Mouse (Mus musculus) bone marrow, adult 2 months (tissue): ENCODE measurements around the gene Tmprss5. TPM values are rescaled to one million over a fixed set of nuclear protein-coding genes. Genes with fewer than 3 reads are reported as not detected.

ENCODE experiments used
- H3K27ac ChIP-seq: fragments of 200-500 bp; 2 replicates; pipeline ENCODE4 v1.5.1; 2012; ENCODE audit warnings: low read depth, mild to moderate bottlenecking, control low read depth, inconsistent platforms, low read length; ENCODE audit not compliant: control insufficient read depth, poor library complexity, insufficient read depth
- H3K4me1 ChIP-seq: fragments of 200-500 bp; 2 replicates; pipeline ENCODE4 v1.6.1; 2011; ENCODE audit warnings: low read length; ENCODE audit not compliant: control insufficient read depth, insufficient read depth
- H3K4me3 ChIP-seq: fragments of 200-500 bp; replicated peaks from 2 replicates; pipeline ENCODE3; 2011; ENCODE audit warnings: mild to moderate bottlenecking, low read depth, low read length, control low read depth; ENCODE audit not compliant: control insufficient read depth
- CTCF ChIP-seq: fragments of 200-500 bp; IDR thresholded peaks from 2 replicates; pipeline ENCODE4 v1.5.1; 2011; ENCODE audit warnings: low read length, control low read depth; ENCODE audit not compliant: control insufficient read depth, insufficient read depth
- POLR2A ChIP-seq: fragments of 200-500 bp; IDR thresholded peaks from 2 replicates; pipeline ENCODE4 v1.6.1; 2011; ENCODE audit warnings: low read depth, mild to moderate bottlenecking, control low read depth, low read length, borderline replicate concordance; ENCODE audit not compliant: control insufficient read depth
- WGBS: fragments of 180-500 bp; shearing (Covaris S2); methylation state at CpG from one replicate; pipeline ENCODE4 v1.1.7; 2018; 5-methylcytosine and 5-hydroxymethylcytosine counted together
- polyA plus RNA-seq: library from polyadenylated mRNA; stranded (reverse); fragments of >200 nt; gene quantifications from 2 replicates; pipeline ENCODE4 v1.2.4, GENCODE M21; 2011; ENCODE audit warnings: low replicate concordance; ENCODE audit not compliant: missing spikeins, insufficient read depth, insufficient read length

Gene Tmprss5
- polyA plus RNA-seq, result not detected in 2 replicates

DNA sequence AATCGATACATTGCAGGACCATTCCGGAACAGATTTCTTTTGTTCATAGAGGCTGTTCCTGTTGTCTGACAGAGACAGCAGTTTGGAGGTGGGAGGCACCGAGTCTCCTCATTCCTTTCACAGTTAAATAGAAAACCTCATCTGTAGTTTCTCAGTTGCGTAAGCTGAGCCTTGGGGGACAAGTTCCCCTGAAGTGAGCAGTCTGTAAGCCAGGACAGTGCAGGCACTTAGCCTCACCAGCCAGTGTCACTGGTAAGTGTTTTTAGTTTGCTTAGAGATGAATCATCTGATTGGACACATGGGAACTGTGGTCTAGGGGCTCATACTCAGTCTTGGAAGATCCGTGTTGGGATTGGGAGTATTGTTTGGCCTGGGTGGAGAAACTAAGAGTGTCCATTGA, at the start of gene Tmprss5:
Tmprss5 (plus strand) TSS at position 154 of the 400 bp plus-strand sequence.
- no peak for TF ChIP-seq POLR2A
- no peak for TF ChIP-seq CTCF
- 75% methylated on average over 5 of the region's 5 CpGs for WGBS
- no peak within 1 kb of the TSS for H3K4me3 ChIP-seq
- H3K27ac ChIP-seq, result no peak within 1 kb of the TSS
- H3K4me1 ChIP-seq, result no peaks in the 10 kb centered on the region

DNA sequence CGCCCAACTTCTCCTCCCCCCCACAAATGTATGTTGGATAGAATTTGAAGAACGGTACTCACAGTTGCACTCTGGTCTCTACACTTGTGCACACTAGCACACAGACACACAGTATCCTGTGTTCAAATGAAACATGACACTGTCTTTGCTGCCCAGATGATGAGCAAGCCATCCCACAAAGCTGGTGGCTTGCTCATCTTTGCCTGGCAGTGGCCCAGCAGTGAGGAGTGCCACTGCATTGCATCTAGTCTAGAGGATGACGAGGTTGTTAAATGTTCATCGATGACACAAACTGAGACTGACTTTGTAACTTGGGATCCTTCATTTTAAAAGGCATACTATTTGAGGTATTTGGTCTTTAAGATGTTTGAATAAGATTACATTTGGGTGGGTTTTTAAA, 46.3 kb upstream of the Tmprss5 start:
- H3K4me3 ChIP-seq, result no peak overlapping the region
- no peaks in the 10 kb centered on the region for H3K4me1 ChIP-seq
- no peak for TF ChIP-seq POLR2A
- no peak for TF ChIP-seq CTCF
- WGBS, result 82% methylated on average over 4 of the region's 4 CpGs
- no peak overlapping the region for H3K27ac ChIP-seq

DNA sequence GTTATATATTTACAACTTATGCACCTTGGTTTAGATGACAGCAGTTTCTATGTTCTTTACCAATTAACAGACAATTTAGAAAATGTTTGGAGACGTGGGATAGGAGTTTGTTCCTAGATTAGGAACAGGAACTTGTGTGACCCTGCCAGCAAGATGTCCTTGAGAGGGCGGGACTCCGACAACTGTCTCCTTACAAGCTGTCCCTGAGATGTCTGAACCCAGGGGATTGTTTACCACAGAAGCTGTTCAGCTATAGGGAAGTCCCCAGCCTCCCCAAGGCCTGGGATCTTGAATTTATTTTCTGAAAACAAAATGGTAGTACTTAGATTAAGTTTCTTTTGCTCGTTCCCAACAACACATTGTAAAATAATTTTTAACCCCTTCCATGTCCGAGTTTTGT, 30.2 kb upstream of the Tmprss5 start:
- Histone ChIP-seq H3K4me1 (no peaks in the 10 kb centered on the region; the same call in 1 of the 2 replicates), H3K27ac (no peak overlapping the region), H3K4me3 (no peak overlapping the region)
- 58% methylated on average over 5 of the region's 5 CpGs for WGBS
- no peak for TF ChIP-seq POLR2A
- TF ChIP-seq CTCF, result no peak

DNA sequence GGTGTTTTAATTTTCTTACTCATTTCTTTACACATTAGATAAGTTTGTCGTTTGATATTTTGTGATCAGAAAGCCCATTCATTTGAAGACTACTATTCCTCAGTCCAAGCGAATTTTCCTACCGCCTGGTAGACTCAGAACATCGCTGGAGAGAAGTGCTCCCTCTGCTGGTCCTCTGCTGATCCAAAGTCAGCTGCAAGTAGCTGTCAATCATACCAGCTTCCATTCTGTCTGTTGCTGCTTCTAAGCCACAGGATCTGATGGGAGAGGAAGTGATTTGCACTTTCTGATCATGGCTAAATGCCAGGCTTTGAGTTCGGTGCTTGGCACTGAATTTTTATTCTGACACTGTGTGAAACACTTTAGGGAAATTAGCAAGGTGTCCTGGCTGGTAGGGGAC, 29.7 kb upstream of the Tmprss5 start:
- H3K4me3 ChIP-seq, result no peak overlapping the region
- 2% methylated on average over 5 of the region's 5 CpGs for WGBS
- no peak overlapping the region for H3K27ac ChIP-seq
- peak; percentile 83 for TF ChIP-seq CTCF
- no peak for TF ChIP-seq POLR2A
- H3K4me1 ChIP-seq, result no peaks in the 10 kb centered on the region; the same call in 1 of the 2 replicates

DNA sequence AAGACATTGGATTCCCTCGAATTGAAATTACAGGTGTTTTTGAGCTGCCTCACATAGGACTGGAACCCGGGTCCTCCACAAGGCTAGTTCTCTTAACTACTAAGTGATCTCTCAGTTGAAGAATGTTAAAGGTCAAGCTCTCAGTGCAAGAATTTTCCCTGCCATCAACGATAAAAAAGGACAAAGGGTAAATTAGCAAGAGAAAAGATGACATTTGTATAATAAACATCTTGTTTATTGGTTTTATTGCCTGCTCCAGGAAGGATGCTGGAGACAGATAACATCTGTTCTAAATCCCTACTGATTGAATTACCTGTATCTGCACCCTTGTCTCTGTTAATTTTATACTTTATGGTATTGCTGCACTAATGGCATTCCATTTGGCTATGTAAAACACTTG, 27.0 kb upstream of the Tmprss5 start:
- TF ChIP-seq POLR2A, result no peak
- TF ChIP-seq CTCF, result no peak
- H3K4me3 ChIP-seq, result no peak overlapping the region

DNA sequence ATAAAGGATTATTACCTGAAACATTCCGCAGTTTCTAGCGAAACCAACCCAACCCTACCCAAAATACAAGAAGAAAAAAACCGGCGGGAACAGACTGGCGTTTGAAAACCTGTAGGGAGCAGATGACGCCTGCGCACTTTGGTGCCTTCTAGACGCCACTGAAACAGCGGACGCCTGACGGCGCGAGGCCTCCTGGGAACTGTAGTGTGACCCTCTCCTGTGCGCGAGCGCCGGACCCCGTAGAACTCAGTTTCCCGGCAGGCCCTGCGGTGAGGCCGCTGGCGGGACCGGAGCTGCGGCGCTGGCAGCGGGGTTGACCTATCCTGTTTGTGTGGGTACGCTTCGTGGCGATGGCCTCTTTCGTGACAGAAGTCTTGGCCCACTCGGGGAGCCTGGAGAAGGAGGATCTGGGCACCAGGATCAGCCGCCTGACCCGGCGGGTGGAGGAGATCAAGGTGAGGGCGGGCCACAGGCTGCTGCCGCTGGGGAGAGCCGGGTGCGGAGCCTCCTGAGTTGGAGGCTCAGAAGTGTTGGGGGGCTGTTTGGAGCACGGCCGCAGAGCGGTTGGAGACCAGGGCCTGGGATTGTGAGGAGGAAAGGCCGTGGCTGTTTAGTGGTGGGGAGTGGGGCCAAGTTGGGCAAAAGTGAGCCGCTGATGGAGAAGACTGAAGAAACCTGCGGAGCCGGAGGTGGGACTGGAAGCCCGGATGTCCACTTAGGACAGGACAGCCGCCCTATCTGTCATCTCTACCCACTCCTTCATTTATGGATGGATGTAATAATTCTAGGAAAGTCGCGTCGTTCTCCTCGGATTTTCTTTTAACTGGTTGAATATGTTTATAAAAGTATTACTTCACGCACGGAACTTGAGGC, 25.5 kb upstream of the Tmprss5 start, which contains the start of gene Zw10:
Zw10 (plus strand) TSS at position 281 of the 873 bp plus-strand sequence.
- peak within 1 kb of the TSS; percentile 89 for H3K4me3 ChIP-seq
- H3K4me1 ChIP-seq, result no peaks in the 10 kb centered on the region; the same call in 1 of the 2 replicates
- peak; percentile 80 for TF ChIP-seq POLR2A
- no peak for TF ChIP-seq CTCF
- WGBS, result under 1% methylated on average over 53 of the region's 53 CpGs
- H3K27ac ChIP-seq, result peak within 1 kb of the TSS; percentile 35; the same call in 1 of the 2 replicates

More for the DNA sequence above, 27.0 kb upstream of the Tmprss5 start:
- 84% methylated on average over 3 of the region's 3 CpGs for WGBS
- H3K4me1 ChIP-seq, result no peaks in the 10 kb centered on the region; the same call in 1 of the 2 replicates
- no peak overlapping the region for H3K27ac ChIP-seq

DNA sequence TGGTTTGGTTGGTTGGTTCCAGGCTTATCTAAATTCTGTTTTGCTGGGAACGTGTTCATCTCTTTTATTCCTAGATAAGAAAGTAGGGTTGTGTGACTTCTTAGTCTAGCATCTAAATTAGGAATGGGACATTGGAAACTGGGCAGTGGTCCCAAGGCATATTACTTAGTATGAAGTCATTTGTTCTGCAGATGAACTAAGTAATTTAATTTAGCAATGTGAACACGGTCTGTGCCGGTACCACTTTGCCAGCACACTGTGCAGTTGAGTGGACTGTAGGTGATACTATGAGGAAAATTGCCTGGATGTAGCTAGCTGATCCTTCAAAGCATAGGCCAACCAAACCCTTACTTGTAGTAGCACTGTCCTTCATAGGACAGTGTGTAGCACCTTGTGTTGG, 4.2 kb upstream of the Tmprss5 start:
- WGBS, result 88% methylated on average over 3 of the region's 3 CpGs
- H3K4me1 ChIP-seq, result no peaks in the 10 kb centered on the region
- H3K4me3 ChIP-seq, result no peak overlapping the region
- no peak overlapping the region for H3K27ac ChIP-seq
- TF ChIP-seq POLR2A, result no peak
- TF ChIP-seq CTCF, result no peak

DNA sequence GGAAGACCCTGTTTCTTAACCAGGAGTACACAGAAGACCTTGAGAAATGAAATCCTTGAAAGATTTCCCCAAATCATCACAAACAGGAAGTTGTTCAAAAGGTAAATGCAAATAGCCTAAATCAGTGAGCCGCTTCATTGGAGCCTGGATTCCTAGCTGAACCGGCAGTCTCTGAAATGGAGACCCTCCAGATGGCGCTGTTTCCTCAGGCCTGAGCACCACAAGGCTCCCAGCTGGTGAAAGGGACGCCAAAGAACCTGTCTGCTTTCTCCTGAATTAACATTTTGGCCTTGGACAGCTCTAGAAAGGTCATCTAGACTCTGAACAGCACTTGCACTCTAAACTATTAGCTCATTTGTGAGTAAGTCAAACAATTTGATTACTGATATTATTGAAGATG, 501 bp downstream of the Tmprss5 start:
- 25% methylated on average over 4 of the region's 4 CpGs for WGBS
- TF ChIP-seq POLR2A (no peak), CTCF (peak; percentile 43)
- Histone ChIP-seq H3K4me3 (no peak overlapping the region), H3K4me1 (no peaks in the 10 kb centered on the region), H3K27ac (no peak overlapping the region)
